Mouse (Mus musculus) kidney, adult 11 months (tissue): Measurements from ENCODE around the gene Thbs4.
"Not testable (repeated sequence)": the region's sequence is repeated elsewhere in the genome, so short reads cannot be mapped to it uniquely, and the experiment has no call there.

Experiments
- DNase-seq: peaks from one replicate; pipeline ENCODE4 v3.0.0; 2022

The Thbs4 gene

GRCm38 (mm10) chr13:92794462-92795214, at the start of gene Thbs4:
Gene Thbs4 (minus strand): TSS chr13:92794818.
- DNase-seq: no peak

DNA sequence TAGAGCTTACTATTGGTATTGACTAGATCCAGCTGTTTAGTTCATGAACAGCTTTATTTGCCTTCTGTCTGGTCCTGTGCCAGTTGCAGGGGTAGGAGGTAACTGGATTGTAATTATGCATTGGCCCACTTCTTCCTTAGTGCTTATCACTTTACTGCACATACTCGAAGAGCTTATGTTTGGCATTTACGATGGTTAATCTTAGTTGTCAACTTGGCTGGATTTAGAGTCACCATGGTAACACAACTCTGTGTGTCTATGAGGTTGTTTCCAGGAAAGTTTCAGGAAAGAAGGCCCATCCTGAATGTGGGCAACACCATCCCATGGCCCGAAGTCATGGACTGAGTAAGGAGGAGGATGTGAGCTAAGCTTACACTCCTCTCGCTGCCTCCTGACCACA, 38.5 kb upstream of the Thbs4 start:
- no peak for DNase-seq

GRCm38 (mm10) chr13:92828820-92829219, 34.2 kb upstream of the Thbs4 start:
- DNase-seq: no peak

- no peak for DNase-seq
These were observed 22.7 kb upstream of the Thbs4 start for GRCm38 (mm10) chr13:92817357-92817756.

DNA sequence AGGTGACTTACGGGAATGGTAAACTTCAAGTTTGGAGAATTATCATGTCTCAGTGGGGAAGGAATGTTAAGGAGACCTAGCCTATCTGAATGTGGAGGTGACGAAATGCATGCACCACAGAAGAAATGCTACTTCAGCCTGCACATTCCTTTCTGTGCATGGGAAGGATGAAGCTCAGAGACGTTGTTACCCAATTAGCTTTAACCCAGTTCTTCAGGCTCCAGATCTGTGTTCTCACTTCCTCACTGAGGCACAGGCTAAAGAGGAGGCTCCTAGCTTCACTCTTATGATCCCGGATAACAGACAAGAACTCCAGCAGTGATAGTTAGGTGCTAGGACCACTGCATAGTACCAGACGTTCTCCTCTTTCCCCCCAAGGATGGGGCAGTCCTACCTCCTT, 21.7 kb upstream of the Thbs4 start:
- DNase-seq: no peak

DNA sequence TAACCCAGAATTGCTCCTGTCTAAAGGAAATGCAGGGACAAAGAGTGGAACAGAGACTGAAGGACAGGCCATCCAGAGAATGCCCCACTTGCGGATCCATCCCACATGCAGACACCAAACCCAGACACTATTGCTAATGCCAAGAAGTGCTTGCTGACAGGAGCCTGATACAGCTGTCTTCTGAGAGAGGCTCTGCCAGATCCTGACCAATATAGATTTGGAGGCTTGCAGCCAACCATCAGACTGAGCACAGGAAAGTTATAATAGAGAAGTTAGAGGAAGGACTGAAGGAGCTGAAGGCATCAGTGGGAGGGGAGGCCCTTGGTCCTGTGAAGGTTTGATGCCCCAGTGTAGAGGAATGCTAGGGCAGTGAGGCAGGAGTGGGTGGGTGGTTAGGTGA, 16.0 kb upstream of the Thbs4 start:
- not testable (repeated sequence) for DNase-seq

- DNase-seq: no peak
These were observed 13.2 kb upstream of the Thbs4 start for GRCm38 (mm10) chr13:92807849-92808248.

- no peak for DNase-seq
These were observed 12.2 kb upstream of the Thbs4 start for GRCm38 (mm10) chr13:92806785-92807184.

- no peak for DNase-seq
These were observed 4.8 kb upstream of the Thbs4 start for GRCm38 (mm10) chr13:92799306-92799925.

GRCm38 (mm10) chr13:92798830-92799229, 4.2 kb upstream of the Thbs4 start:
- DNase-seq: no peak

DNA sequence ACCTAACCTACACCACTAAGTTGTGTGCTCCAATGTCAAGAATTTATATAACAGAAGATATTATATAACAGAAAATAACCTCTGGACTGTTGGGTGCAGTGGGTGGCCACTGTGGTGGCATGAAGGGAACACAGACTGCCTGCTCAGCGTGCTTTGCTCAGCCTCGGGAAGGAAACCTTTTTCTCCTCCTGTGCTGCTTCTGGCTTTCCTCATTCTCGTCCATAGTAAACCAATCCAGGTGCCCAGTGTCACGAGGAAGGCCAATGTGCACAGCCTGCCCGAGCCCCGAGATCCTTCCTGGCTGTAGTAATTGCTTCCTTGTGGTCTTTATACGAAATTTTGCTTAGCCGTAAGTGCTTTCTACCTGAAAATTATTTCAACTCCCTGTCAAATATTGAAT, 982 bp downstream of the Thbs4 start:
- DNase-seq: peak; percentile 54

DNA sequence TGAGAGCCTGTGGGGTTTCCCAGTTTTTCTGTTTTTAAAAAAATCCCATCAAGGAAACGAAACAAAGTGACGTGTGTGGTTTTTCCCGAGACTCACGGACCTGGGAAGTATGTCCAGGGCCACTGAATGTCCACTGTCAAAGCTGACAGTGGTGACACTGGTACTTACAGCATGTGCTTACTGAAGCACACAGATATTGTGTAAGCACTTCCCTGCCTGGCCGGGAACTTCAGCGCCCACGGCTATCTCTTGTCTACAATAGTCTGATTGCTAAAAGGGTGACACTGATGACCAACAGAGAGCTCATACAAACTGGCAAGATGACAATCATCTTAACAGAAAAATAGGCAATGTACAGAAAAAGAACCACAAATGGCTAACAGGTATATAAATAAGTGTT, 3.1 kb downstream of the Thbs4 start:
- DNase-seq: no peak

- no peak for DNase-seq
These were observed 10.3 kb downstream of the Thbs4 start for GRCm38 (mm10) chr13:92784311-92784710.

DNA sequence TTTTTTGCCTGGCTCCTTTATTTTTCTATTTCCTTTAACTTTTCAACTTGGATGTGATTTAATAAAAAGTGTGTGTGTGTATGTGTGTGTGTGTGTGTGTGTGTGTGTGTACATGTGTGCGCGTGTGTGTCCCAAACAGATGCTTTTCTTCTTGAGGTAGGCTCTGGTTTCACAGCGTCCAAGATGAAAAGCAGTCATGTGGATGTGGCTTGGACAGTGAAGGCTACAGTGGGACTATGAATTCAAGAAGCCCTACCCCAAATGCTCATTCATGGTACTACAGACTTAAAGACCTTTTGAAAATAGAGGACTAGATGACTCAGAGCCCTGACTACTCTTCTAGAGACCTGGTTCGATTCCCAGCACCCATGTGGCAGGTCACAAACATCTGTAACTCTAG, 11.1 kb downstream of the Thbs4 start:
- no peak for DNase-seq

GRCm38 (mm10) chr13:92780927-92781326, 13.7 kb downstream of the Thbs4 start:
- no peak for DNase-seq

DNA sequence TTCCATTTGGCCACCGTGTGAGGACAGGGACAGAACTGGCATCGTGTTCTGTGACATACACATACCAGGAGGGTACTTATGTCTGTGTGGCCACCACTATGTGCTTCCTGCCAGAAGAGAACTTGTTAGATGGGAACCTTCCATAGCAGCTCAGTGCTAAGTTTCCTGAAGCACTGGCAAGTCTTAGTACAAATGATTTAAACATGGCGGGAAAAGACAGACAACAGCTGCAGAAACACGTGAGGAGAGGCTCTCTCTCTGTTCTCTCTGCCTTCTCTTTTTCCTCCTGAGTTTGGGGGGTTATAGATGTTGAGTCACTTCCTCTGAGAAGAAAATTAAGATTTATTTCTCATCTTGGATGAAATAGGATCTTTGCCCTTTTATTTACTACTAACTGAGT, 14.5 kb downstream of the Thbs4 start:
- no peak for DNase-seq

- DNase-seq: no peak
These were observed 16.0 kb downstream of the Thbs4 start for GRCm38 (mm10) chr13:92778642-92779041.

DNA sequence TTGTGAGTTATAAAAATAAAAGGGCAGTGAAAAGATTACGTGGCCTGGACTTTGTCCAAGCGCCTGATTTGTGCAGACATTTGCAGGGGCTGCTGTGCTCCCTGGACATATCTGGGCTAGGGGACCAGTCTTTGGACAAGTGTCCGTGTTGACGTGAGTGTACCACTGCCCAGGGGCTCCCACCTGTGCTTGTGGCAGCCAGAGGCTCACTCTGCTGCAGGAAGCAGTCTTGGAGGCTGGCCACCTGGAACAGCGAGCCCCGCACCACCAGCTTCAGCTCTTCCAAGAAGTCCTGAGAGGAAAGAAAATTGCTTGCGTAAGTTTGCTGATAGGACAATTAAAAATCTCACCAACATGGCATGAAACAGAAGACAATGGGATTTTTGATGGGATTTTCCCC, 18.7 kb downstream of the Thbs4 start:
- no peak for DNase-seq

DNA sequence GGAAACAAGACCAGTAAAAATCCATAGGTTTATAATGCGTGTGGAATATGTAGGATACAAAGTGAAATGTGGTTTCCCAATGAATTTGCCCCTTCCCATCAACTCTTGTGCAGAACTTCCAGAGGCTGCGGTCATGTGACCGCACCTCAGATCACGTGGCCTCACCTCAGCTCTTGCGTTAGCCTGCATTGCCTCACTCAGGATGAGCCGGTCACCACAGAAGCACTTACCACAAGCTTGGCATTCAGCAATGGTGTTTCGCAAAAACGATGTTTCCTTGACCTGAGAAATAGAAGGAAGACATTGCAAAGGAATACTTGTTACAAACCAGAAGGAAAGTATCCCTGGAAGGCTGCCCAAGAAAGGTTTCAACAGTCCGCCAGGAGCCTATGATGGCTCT, 19.7 kb downstream of the Thbs4 start:
- DNase-seq: no peak

GRCm38 (mm10) chr13:92772500-92772899, 22.1 kb downstream of the Thbs4 start:
- DNase-seq: no peak

DNA sequence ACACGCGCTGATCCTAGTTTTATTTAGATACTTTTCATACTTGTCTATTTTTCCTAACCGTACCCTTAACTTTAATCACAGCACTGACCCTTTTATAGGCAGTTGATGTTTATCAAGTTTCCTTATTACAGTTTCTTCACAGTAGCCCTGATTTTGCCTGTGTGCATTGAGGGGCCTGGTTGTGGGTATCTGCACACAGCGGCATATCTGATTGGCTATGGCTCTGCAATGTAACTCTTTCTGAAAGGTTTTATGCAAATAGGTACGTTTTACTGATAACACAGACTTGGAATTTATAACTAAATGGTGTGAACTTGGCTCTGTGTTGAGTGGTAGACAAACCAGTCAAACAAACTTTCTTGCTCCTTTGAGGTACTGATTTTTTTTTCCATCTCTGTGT, 23.1 kb downstream of the Thbs4 start:
- DNase-seq: no peak

GRCm38 (mm10) chr13:92765454-92766242, 29.0 kb downstream of the Thbs4 start:
- no peak for DNase-seq

DNA sequence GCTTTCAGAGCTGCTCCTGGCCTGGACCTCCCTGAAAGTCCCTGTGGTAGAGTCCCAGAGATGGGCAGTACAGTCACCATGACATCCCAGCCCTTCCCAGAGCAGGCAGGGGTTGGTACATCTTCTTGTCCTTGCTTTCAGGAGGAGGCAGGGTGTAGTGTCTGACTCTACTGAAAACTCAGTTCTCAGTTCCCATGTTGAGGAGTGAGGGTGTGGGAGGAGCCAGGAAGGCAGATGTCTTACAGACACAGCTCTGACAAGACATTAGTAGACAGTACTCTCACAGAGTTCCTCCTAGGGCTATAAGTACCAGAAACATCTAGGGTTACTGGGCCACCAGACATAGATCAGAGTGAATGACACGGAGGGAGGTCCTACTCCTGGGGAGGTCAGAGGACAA, 32.3 kb downstream of the Thbs4 start:
- no peak for DNase-seq

- no peak for DNase-seq
These were observed 34.1 kb downstream of the Thbs4 start for GRCm38 (mm10) chr13:92760519-92760918.
